Mouse (Mus musculus) lung, postnatal 0 days (tissue): ENCODE measurements around the gene Tmem164. TPM values are rescaled to one million over a fixed set of nuclear protein-coding genes. Genes with fewer than 3 reads are reported as not detected.

ENCODE experiments used
- ATAC-seq: fragments of 200-750 bp; cut with Nextera tagmentation; 2 replicates; pipeline ENCODE4 v1.8.0; 2017; ENCODE audit warnings: moderate library complexity
- DNase-seq: peaks from one replicate; pipeline ENCODE4 v3.0.0-alpha.2; 2016; ENCODE audit warnings: low spot score
- H3K27ac ChIP-seq: fragments of 300-500 bp; sonication (generic); 2 replicates; pipeline ENCODE4 v1.5.1; 2014; ENCODE audit warnings: antibody characterized with exemption, mild to moderate bottlenecking, low read length, mixed read lengths
- H3K27me3 ChIP-seq: fragments of 300-500 bp; sonication (generic); replicated peaks from 2 replicates; pipeline ENCODE4 v1.6.1; 2014; ENCODE audit warnings: low read length, mixed read lengths; ENCODE audit not compliant: insufficient read depth
- H3K36me3 ChIP-seq: fragments of 300-500 bp; sonication (generic); 2 replicates; pipeline ENCODE4 v1.6.1; 2014; ENCODE audit warnings: low read length, mixed read lengths; ENCODE audit not compliant: insufficient read depth
- H3K4me1 ChIP-seq: fragments of 300-500 bp; sonication (generic); 2 replicates; pipeline ENCODE4 v1.6.1; 2014; ENCODE audit warnings: antibody characterized with exemption, low read depth, low read length, mixed read lengths; ENCODE audit not compliant: insufficient read depth
- H3K4me2 ChIP-seq: fragments of 300-500 bp; sonication (generic); replicated peaks from 2 replicates; pipeline ENCODE4 v1.6.1; 2014; ENCODE audit warnings: low read depth, mild to moderate bottlenecking, low read length, moderate library complexity, mixed read lengths
- H3K4me3 ChIP-seq: fragments of 300-500 bp; sonication (generic); 2 replicates; pipeline ENCODE4 v1.5.1; 2014; ENCODE audit warnings: low read depth, low read length
- H3K9ac ChIP-seq: fragments of 300-500 bp; sonication (generic); replicated peaks from 2 replicates; pipeline ENCODE4 v1.6.1; 2014; ENCODE audit warnings: low read depth, mild to moderate bottlenecking
- H3K9me3 ChIP-seq: fragments of 300-500 bp; sonication (generic); 2 replicates; pipeline ENCODE4 v1.6.1; 2016; ENCODE audit warnings: low read length, mixed read lengths
- CTCF ChIP-seq: IDR thresholded peaks from 2 replicates; pipeline ENCODE4 v1.5.1; 2016; ENCODE audit warnings: antibody characterized with exemption, mild to moderate bottlenecking
- EP300 ChIP-seq: IDR thresholded peaks from 2 replicates; pipeline ENCODE4 v1.6.1; 2016; ENCODE audit warnings: antibody characterized with exemption, mild to moderate bottlenecking, control low read depth
- WGBS: fragments of 180-500 bp; shearing (Covaris S2); extraction: QIAGEN DNeasy Blood & Tissue Kit; methylation state at CpG from one replicate; pipeline ENCODE4 v1.1.7; 2014; 5-methylcytosine and 5-hydroxymethylcytosine counted together
- polyA plus RNA-seq: library from polyadenylated mRNA; unstranded; fragments of >200 nt; fragmentation: Nextera tagmentation; extraction: Ambion mirVana; gene quantifications from 2 replicates; pipeline ENCODE4 v1.2.1, GENCODE M21; 2015

Tmem164 gene
- polyA plus RNA-seq, 1 experiment from 2014 or later: 47.4 TPM

- no peak overlapping the region for H3K4me3 ChIP-seq
- no peak for DNase-seq
- no peaks in the 10 kb centered on the region for H3K27me3 ChIP-seq
- no peak for ATAC-seq
- H3K9me3 ChIP-seq: no peaks in the 10 kb centered on the region
- WGBS: 91% methylated on average over 10 of the region's 10 CpGs
- H3K4me2 ChIP-seq: no peak overlapping the region
- H3K4me1 ChIP-seq: no peaks in the 10 kb centered on the region
- TF ChIP-seq CTCF (no peak), EP300 (no peak)
- H3K27ac ChIP-seq: no peak overlapping the region
- H3K36me3 ChIP-seq: no peaks in the 10 kb centered on the region
- no peak overlapping the region for H3K9ac ChIP-seq
These were observed 105.2 kb downstream of the Tmem164 start for GRCm38 (mm10) chrX:142786160-142787052.

GRCm38 (mm10) chrX:142792185-142792584 lies 111.0 kb downstream of the Tmem164 start:
- H3K27me3 ChIP-seq: no peaks in the 10 kb centered on the region
- H3K4me1 ChIP-seq: no peaks in the 10 kb centered on the region
- peak; percentile 50 for ATAC-seq
- no peak overlapping the region for H3K9ac ChIP-seq
- H3K9me3 ChIP-seq: no peaks in the 10 kb centered on the region
- H3K27ac ChIP-seq: no peak overlapping the region
- 77% methylated on average over 2 of the region's 2 CpGs for WGBS
- H3K4me3 ChIP-seq: no peak overlapping the region
- no peaks in the 10 kb centered on the region for H3K36me3 ChIP-seq
- no peak overlapping the region for H3K4me2 ChIP-seq
- DNase-seq: no peak
- peak; percentile 27; the same call in 1 of the 2 replicates for TF ChIP-seq EP300
- no peak for TF ChIP-seq CTCF

- Histone ChIP-seq H3K4me1 (no peaks in the 10 kb centered on the region), H3K9ac (no peak overlapping the region), H3K9me3 (no peaks in the 10 kb centered on the region), H3K4me2 (no peak overlapping the region), H3K27ac (no peak overlapping the region), H3K27me3 (no peaks in the 10 kb centered on the region), H3K4me3 (no peak overlapping the region), H3K36me3 (no peaks in the 10 kb centered on the region)
- TF ChIP-seq CTCF (no peak), EP300 (no peak)
- no peak for DNase-seq
- 32% methylated on average over 4 of the region's 4 CpGs for WGBS
- peak; percentile 37 for ATAC-seq
These were observed 112.9 kb downstream of the Tmem164 start for GRCm38 (mm10) chrX:142794069-142794610.

- H3K9ac ChIP-seq: no peak overlapping the region
- TF ChIP-seq EP300 (no peak), CTCF (no peak)
These were observed 123.4 kb downstream of the Tmem164 start for GRCm38 (mm10) chrX:142804596-142804995.

GRCm38 (mm10) chrX:142806126-142806525 lies 124.9 kb downstream of the Tmem164 start:
- TF ChIP-seq CTCF (no peak), EP300 (no peak)
- no peak overlapping the region for H3K9ac ChIP-seq
- H3K4me1 ChIP-seq: no peaks in the 10 kb centered on the region
- 0 out of 2 replicates have a peak overlapping the region, but pooled peaks have one; percentile 30 for H3K4me2 ChIP-seq
- DNase-seq: no peak
- H3K36me3 ChIP-seq: no peaks in the 10 kb centered on the region
- ATAC-seq: peak; percentile 70
- WGBS: 24% methylated on average over 6 of the region's 6 CpGs
- no peaks in the 10 kb centered on the region for H3K27me3 ChIP-seq
- no peak overlapping the region for H3K4me3 ChIP-seq
- H3K9me3 ChIP-seq: no peaks in the 10 kb centered on the region
- H3K27ac ChIP-seq: no peak overlapping the region; the same call in 1 of the 2 replicates

More at GRCm38 (mm10) chrX:142804596-142804995, 123.4 kb downstream of the Tmem164 start:
- WGBS: 59% methylated on average over 3 of the region's 3 CpGs
- ATAC-seq: no peak
- no peak overlapping the region for H3K4me3 ChIP-seq
- DNase-seq: no peak
- H3K9me3 ChIP-seq: no peaks in the 10 kb centered on the region
- no peak overlapping the region for H3K27ac ChIP-seq
- no peaks in the 10 kb centered on the region for H3K36me3 ChIP-seq
- no peaks in the 10 kb centered on the region for H3K27me3 ChIP-seq
- no peaks in the 10 kb centered on the region for H3K4me1 ChIP-seq
- H3K4me2 ChIP-seq: no peak overlapping the region

GRCm38 (mm10) chrX:142806620-142807061 lies 125.4 kb downstream of the Tmem164 start:
- H3K27ac ChIP-seq: no peak overlapping the region; the same call in 1 of the 2 replicates
- peak; percentile 77 for DNase-seq
- no peak overlapping the region for H3K4me3 ChIP-seq
- no peaks in the 10 kb centered on the region for H3K9me3 ChIP-seq
- H3K4me2 ChIP-seq: 0 out of 2 replicates have a peak overlapping the region, but pooled peaks have one; percentile 30
- no peaks in the 10 kb centered on the region for H3K27me3 ChIP-seq
- H3K9ac ChIP-seq: no peak overlapping the region
- no peak for TF ChIP-seq EP300
- peak; percentile 57 for TF ChIP-seq CTCF
- peak; percentile 83 for ATAC-seq
- H3K4me1 ChIP-seq: no peaks in the 10 kb centered on the region
- WGBS: 26% methylated on average over 10 of the region's 10 CpGs
- H3K36me3 ChIP-seq: no peaks in the 10 kb centered on the region
